Mouse (Mus musculus): ENCODE results near the gene Pdzd2. TPM values are rescaled to one million over a fixed set of nuclear protein-coding genes. Genes with fewer than 3 reads are reported as not detected.

Pdzd2 gene
- polyA plus RNA-seq, 2 experiments, result 0.19 to 0.89 TPM

GRCm38 (mm10) chr15:12414696-12415095, 325.0 kb downstream of the Pdzd2 start:
- Histone ChIP-seq H3K9ac (replicated peaks) (no peak overlapping the region), H3K4me2 (ENCODE audit: low read depth) (no peak overlapping the region), H3K4me1 (replicated peaks; ENCODE audit: control insufficient read depth in 2 of 2, insufficient read depth in 2 of 2, low read length in 1 of 2) (no peaks in the 10 kb centered on the region), H3K27ac (no peak overlapping the region), H3K4me3 (ENCODE audit: insufficient read depth in 1 of 2, low read depth in 2 of 2, low read length in 2 of 2) (no peak overlapping the region), H3K36me3 (replicated peaks; ENCODE audit: control insufficient read depth, insufficient read depth, low read depth) (no peaks in the 10 kb centered on the region), H3K27me3 (ENCODE audit: control insufficient read depth, insufficient read depth, low read length) (no peaks in the 10 kb centered on the region), H3K9me3 (ENCODE audit: control insufficient read depth, low read length) (no peaks in the 10 kb centered on the region)
- TF ChIP-seq EP300 (IDR thresholded peaks at IDR 0.05; ENCODE audit: low read depth) (no peak), CTCF (IDR thresholded peaks at IDR 0.05; ENCODE audit: low read depth) (no peak)
- no peak for ATAC-seq (ENCODE audit: insufficient read depth)
- DNase-seq (ENCODE audit: low read depth in 3 of 3, low spot score in 3 of 3), result no peak
- 60% methylated on average over 6 of the region's 6 CpGs for WGBS (ENCODE audit: insufficient replicate concordance)

- Histone ChIP-seq H3K27me3 (ENCODE audit: control insufficient read depth, insufficient read depth, low read length) (no peaks in the 10 kb centered on the region), H3K36me3 (replicated peaks; ENCODE audit: control insufficient read depth, insufficient read depth, low read depth) (no peaks in the 10 kb centered on the region), H3K4me3 (ENCODE audit: insufficient read depth in 1 of 2, low read depth in 2 of 2, low read length in 2 of 2) (no peak overlapping the region), H3K27ac (no peak overlapping the region), H3K4me2 (ENCODE audit: low read depth) (no peak overlapping the region), H3K9ac (replicated peaks) (no peak overlapping the region), H3K4me1 (replicated peaks; ENCODE audit: control insufficient read depth in 2 of 2, insufficient read depth in 2 of 2, low read length in 1 of 2) (no peaks in the 10 kb centered on the region), H3K9me3 (ENCODE audit: control insufficient read depth, low read length) (no peaks in the 10 kb centered on the region)
- no peak for TF ChIP-seq CTCF (IDR thresholded peaks at IDR 0.05; ENCODE audit: low read depth)
- no peak for TF ChIP-seq EP300 (IDR thresholded peaks at IDR 0.05; ENCODE audit: low read depth)
- 67% methylated on average over 8 of the region's 8 CpGs for WGBS (ENCODE audit: insufficient replicate concordance)
- DNase-seq (ENCODE audit: low read depth in 3 of 3, low spot score in 3 of 3) (no peak), ATAC-seq (ENCODE audit: insufficient read depth) (no peak)
These were observed 331.5 kb downstream of the Pdzd2 start for GRCm38 (mm10) chr15:12408205-12408604.

- Histone ChIP-seq H3K27ac (no peak overlapping the region), H3K4me2 (ENCODE audit: low read depth) (no peak overlapping the region), H3K4me1 (replicated peaks; ENCODE audit: control insufficient read depth in 2 of 2, insufficient read depth in 2 of 2, low read length in 1 of 2) (no peaks in the 10 kb centered on the region), H3K27me3 (ENCODE audit: control insufficient read depth, insufficient read depth, low read length) (no peaks in the 10 kb centered on the region), H3K9ac (replicated peaks) (no peak overlapping the region), H3K4me3 (ENCODE audit: insufficient read depth in 1 of 2, low read depth in 2 of 2, low read length in 2 of 2) (no peak overlapping the region), H3K9me3 (ENCODE audit: control insufficient read depth, low read length) (no peaks in the 10 kb centered on the region), H3K36me3 (replicated peaks; ENCODE audit: control insufficient read depth, insufficient read depth, low read depth) (no peaks in the 10 kb centered on the region)
- DNase-seq (ENCODE audit: low read depth in 3 of 3, low spot score in 3 of 3) (no peak), ATAC-seq (ENCODE audit: insufficient read depth) (no peak)
- WGBS (ENCODE audit: insufficient replicate concordance), result 38% methylated on average over 5 of the region's 5 CpGs
- TF ChIP-seq CTCF (IDR thresholded peaks at IDR 0.05; ENCODE audit: low read depth) (no peak), EP300 (IDR thresholded peaks at IDR 0.05; ENCODE audit: low read depth) (no peak)
These were observed 334.1 kb downstream of the Pdzd2 start for GRCm38 (mm10) chr15:12405592-12405991.

GRCm38 (mm10) chr15:12397032-12397431, 342.7 kb downstream of the Pdzd2 start:
- Histone ChIP-seq H3K4me3 (ENCODE audit: insufficient read depth in 1 of 2, low read depth in 2 of 2, low read length in 2 of 2) (no peak overlapping the region), H3K9ac (replicated peaks) (no peak overlapping the region), H3K4me2 (ENCODE audit: low read depth) (no peak overlapping the region), H3K36me3 (replicated peaks; ENCODE audit: control insufficient read depth, insufficient read depth, low read depth) (no peaks in the 10 kb centered on the region), H3K27ac (no peak overlapping the region), H3K27me3 (ENCODE audit: control insufficient read depth, insufficient read depth, low read length) (no peaks in the 10 kb centered on the region), H3K4me1 (replicated peaks; ENCODE audit: control insufficient read depth in 2 of 2, insufficient read depth in 2 of 2, low read length in 1 of 2) (no peaks in the 10 kb centered on the region), H3K9me3 (ENCODE audit: control insufficient read depth, low read length) (no peaks in the 10 kb centered on the region)
- 55% methylated on average over 6 of the region's 6 CpGs for WGBS (ENCODE audit: insufficient replicate concordance)
- no peak for TF ChIP-seq EP300 (IDR thresholded peaks at IDR 0.05; ENCODE audit: low read depth)
- no peak for TF ChIP-seq CTCF (IDR thresholded peaks at IDR 0.05; ENCODE audit: low read depth)
- DNase-seq (ENCODE audit: low read depth in 3 of 3, low spot score in 3 of 3), result no peak
- ATAC-seq (ENCODE audit: insufficient read depth), result no peak

GRCm38 (mm10) chr15:12394758-12395157, 345.0 kb downstream of the Pdzd2 start:
- no peak for DNase-seq (ENCODE audit: low read depth in 3 of 3, low spot score in 3 of 3)

More at GRCm38 (mm10) chr15:12394758-12395157, 345.0 kb downstream of the Pdzd2 start:
- no peak overlapping the region for H3K4me2 ChIP-seq (ENCODE audit: low read depth)
- H3K36me3 ChIP-seq (replicated peaks; ENCODE audit: control insufficient read depth, insufficient read depth, low read depth), result no peaks in the 10 kb centered on the region
- no peak for TF ChIP-seq CTCF (IDR thresholded peaks at IDR 0.05; ENCODE audit: low read depth)
- TF ChIP-seq EP300 (IDR thresholded peaks at IDR 0.05; ENCODE audit: low read depth), result no peak
- no peak for ATAC-seq (ENCODE audit: insufficient read depth)
- H3K9ac ChIP-seq (replicated peaks), result no peak overlapping the region
- H3K27ac ChIP-seq, result no peak overlapping the region
- H3K9me3 ChIP-seq (ENCODE audit: control insufficient read depth, low read length), result no peaks in the 10 kb centered on the region
- no peaks in the 10 kb centered on the region for H3K27me3 ChIP-seq (ENCODE audit: control insufficient read depth, insufficient read depth, low read length)
- no peak overlapping the region for H3K4me3 ChIP-seq (ENCODE audit: insufficient read depth in 1 of 2, low read depth in 2 of 2, low read length in 2 of 2)
- 74% methylated on average over 10 of the region's 10 CpGs for WGBS (ENCODE audit: insufficient replicate concordance)
- no peaks in the 10 kb centered on the region for H3K4me1 ChIP-seq (replicated peaks; ENCODE audit: control insufficient read depth in 2 of 2, insufficient read depth in 2 of 2, low read length in 1 of 2)
